Mouse (Mus musculus): ENCODE data around the gene Ly6g6e. TPM values are rescaled to one million over a fixed set of nuclear protein-coding genes. Genes with fewer than 3 reads are reported as not detected.

Gene Ly6g6e
- not detected for total RNA-seq (2023)

DNA sequence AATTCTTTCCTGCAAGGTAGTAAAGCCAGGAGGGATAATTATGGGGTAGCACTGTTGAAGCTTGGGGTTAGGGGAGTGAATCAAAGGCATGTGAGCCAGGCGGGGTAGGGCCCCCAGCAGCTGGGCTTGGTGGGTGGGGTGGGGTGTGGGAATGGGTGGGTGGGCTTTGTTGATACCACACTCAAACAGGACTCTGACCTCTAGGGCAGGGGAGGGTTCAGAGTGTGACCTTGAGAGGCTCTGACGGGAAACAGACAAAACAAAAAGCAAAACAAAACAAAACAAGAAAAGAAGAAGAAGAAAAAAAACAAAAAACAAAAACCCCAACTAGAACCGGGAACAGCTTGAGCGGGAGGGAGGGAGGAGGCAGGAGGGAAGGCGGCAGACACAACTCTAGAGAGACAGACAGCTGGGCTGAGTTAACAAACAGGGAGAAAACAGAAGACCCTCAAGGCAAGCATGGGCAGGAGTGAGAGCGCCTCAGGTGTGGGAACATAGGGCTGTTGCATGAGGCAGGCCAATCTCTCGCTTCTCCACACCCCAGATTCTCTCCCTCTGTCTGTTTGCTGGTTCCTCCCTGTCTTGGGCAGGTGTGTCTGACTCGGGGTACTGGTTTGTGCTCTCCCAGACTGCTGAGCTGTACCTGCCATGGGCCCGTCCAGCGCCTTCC is at the start of gene Ly6g6e:
Gene Ly6g6e, plus strand, starts transcription at position 396 of the 670 bp plus-strand sequence.

DNA sequence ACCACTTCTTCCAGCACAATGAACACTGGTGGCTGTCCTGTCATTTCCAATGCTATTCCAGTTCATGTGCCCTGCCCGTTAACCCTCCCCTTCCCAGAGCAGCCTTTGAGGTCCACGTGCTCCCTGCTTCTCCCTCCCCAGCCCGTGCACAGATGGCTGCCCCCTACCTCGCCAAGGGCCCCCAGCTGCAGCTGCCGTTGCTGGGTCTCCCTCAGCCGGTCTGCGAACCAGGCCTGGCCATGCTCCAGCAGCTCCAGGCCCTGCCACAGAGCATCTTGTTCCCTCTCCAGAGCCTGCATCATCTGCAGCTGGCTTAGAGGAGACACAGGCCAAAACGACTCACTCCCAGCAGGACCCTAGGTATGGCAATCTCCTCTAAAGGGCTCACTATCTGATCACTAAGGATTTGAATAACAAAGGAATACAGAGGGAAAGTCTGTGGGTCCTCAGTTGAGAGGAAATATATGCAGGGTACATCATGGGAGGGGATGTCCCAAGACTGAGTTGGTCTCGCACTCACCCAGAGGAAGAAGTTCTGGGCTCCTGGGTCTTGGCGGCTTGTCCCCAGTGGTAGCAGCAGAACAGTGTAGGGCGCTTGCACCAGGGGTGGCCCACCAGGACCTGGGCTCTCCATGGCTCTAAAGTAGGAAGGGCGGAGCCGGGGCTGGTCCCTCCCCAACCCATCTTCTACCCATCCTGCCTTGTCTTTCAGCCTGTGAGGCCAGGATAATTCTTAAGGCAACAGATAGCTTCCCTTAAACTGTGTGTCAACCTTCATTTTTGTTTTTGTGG is 49.2 kb upstream of the Ly6g6e start, which contains the start of gene Sapcd1:
Gene Sapcd1, minus strand, starts transcription at position 740 of the 792 bp plus-strand sequence.

DNA sequence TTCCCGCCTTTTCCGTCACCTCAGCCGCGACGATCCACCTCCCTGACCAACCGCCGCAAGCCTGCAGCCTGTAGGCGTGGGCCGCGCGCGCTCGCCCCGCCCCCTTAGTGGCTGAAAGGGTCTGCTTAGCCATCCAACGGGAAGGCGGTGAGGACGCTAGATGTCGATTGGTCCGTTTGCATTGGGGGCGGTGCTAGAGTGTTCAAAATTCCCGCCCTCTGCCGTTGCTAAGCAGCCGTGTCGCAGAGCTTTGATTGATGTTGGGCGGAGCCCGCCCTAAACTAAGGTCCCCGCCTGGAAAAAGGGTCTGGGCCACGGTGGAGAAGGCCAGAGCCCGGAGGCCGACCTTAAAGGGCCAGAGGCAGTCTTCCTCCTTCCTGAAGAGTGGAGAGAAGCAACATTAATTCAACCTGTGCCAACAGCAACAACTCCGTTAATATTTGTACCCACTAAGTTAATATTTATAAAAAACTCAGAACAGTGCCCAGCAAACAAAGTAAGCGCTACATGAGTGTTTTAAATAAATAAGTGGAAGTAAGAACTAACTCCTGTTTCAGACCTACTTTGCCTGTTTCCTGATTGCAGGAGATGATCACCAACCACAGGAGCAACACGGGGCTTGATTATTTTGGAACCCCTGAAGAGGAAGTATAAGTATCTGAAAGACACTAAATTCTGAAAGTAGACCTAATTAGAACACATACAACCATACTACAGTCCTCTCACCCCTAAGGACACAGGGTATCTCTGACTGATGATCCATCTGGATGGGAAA is 29.8 kb upstream of the Ly6g6e start, which contains the start of gene Msh5:
Gene Msh5, minus strand, starts transcription at position 65 of the 775 bp plus-strand sequence.

DNA sequence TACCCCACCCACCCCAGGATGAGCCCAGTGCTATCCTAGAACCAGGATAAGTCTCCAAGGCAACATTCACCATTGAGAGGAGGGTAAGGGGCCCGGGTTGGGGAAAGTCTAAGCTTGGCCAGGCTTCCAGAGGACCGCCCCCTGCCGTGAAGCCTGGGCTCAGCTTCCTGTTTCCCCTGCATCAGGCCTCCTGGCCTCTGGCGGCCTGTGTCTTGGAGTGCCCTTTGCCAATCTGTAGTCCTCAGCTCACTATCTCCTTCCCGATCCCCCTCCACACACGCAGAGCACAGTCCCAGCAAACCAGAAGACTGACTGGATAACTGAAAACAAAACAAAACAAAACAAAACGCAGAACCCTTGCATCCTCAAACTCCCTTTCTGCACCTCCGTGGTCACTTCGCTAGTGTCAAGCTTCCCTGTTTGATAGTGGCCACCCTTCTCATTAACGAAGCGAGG is 27.1 kb upstream of the Ly6g6e start, which contains the start of gene Clic1:
Gene Clic1, plus strand, starts transcription at position 406 of the 456 bp plus-strand sequence.

DNA sequence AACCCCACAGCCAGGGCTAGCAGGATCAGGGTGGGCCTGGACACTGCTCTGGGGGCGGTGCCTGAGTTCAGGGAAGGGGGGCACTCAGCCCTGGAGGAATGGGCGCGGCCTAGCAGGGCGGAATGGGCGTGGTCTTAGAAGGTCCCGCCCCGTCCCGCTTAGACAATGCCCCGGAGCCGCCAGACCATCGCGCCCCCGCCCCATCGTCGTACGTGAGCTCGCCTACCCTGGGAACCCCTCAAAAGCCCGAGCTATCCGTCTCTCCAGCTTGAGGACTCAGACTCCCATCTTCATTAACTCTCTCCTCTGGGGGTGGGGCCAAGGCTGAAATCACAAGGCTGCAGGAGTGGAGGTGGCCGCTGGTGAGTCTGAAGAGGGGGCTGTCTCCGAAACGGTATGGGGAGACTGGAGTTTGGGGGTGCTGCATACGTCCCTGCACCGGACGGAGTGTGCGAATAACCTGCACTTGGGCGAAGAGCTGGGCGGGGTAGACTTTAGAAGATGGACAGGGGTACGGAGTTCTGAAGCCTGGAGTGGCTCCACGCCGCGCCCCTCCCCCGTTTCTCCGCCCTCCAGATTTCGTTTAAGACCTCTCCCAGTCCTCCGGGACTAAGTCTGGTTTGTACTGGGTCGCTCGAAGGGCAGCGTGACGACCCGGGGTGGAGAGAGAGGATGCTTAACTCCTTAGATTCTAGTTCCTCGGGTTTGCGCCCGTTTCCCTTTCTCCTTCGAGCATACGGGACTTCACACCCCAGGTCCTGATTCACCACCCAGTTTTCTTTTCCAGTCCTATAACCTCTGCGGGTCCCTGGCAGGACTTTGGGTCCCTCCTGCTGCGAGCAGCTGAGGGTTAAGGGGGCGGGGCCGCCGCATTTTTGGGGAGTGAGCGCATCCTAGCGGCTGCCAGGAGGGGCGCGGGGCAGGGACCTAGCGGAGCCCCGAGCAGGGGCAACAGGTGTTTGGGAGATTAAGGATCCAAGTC is 17.5 kb upstream of the Ly6g6e start, which contains the start of gene Ddah2:
Gene Ddah2, plus strand, starts transcription at position 125 of the 982 bp plus-strand sequence.

DNA sequence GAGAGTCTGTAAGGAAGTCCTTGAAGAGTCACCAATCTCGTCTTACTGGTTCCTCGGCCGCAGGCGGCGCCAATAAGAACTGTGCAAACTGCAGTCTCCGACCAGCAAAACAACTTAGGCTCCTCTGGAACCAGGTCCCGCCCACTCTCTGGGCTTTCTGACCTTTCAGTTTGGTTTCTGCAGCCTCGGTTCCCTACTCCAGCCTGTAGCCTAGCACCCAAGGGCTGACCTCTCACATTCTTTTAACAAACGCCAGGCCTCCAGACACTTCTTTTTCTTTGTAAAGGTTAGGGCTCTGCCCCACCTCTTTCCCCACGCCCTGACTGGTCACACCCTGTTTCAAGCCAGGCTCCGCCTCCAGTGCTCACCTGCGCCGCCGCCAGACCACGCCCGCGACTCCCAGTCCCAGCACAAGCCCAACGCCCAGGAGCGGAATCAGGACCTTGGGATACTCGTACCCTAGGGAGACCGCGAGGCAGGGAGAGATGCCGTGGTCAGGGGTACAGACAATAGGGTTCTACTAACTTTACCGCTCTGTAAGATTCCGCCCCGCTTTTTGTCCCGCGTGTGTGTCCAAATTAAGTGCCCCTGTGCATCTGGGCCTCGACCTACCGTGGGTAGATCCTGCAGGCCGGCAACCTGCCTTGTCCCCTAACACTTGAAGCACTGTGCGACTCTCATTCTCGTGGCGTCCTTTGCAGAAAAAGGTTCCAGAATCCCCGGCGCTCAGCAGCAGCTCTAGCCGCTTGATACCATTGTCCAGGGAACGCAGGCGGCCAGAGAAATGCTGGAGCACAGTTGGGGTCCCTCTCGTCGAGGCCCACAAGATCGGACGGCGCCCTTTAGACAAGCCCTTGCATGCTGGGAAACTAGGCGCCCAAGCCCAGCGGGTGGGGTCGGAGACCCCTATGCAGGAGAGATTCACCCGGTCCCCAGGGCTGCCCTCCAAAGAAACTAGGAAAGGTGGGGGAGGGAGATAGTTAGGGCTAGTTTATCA is 11.5 kb upstream of the Ly6g6e start, which contains the start of gene Ly6g6c:
Gene Ly6g6c, plus strand, starts transcription at position 438 of the 997 bp plus-strand sequence.

DNA sequence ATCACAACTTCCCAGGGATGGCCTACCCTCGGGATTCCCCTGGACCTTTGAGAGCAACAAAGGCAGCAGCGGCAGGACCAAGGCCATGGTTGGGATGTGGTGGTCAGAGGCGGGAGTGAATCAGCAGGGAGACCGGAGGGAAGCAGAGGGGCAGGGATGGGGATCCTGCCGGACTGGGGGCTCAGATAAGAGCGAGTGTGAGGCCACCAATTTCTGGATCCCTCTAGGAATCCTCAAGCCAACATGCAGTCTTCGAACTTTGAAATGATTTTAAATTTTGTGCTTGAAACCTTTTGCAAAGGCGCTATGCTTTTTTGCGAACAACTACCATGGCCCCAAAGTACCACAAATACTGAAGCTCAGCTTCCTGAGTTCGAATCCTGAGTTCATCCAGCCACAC is 10.6 kb upstream of the Ly6g6e start, which contains the start of gene Mpig6b:
Gene Mpig6b, minus strand, starts transcription at position 101 of the 400 bp plus-strand sequence.

DNA sequence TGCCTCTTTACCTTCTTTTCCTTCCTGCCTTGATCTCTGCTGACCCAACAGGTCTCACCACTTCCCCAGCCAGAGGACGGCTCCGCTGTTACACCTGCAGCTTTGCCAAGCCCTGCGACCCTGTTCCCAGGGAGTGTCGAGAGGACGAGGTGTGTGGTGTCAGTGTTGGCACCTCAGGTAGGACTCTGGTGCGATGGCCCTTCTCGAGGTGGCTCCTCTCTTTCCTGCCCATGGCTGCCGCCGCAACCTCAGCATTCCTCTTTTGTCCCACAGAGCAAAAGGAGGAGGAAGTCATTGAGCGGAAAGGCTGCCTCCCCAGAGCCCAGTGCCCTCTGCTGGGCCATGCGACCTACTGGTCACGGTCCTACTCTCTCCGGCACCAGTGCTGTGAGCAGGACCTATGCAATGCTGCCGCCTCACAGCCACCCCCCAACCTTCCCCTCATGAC is 1.1 kb downstream of the Ly6g6e start, which contains the start of gene Ly6g6d:
Gene Ly6g6d, minus strand, starts transcription at position 280 of the 448 bp plus-strand sequence.

DNA sequence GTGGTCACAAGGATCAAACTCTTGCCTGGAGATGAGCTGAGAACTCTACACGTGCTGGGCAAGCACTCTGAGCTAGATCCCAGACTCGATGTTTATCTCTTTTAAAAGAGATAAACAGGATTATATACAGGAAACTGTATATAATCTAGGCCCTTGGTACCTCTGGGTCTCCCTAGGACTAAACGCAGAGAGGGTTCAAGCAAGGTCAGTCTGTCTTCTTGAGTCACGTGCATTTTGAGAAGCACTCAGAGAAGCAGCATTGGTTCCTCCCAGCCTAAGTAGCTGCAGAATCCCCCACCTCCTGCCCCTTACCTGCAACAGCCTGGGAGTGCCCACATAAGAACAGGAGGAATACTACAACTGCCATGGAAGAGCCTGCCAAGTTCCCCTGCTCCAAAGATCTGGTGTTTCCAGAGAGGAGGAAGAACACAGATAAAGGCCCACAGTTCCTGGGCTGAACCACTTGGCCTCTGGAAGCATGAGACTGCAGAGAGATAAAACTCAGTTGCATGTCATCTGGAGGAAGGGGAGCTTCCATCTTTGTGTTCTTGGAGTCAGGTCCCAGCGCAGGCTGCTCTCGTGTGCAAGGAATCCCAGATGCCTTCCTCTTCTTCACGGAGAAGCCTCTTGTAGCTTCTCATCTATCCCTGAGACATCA is 8.6 kb downstream of the Ly6g6e start, which contains the start of gene Ly6g6f:
Gene Ly6g6f, minus strand, starts transcription at position 403 of the 658 bp plus-strand sequence.

DNA sequence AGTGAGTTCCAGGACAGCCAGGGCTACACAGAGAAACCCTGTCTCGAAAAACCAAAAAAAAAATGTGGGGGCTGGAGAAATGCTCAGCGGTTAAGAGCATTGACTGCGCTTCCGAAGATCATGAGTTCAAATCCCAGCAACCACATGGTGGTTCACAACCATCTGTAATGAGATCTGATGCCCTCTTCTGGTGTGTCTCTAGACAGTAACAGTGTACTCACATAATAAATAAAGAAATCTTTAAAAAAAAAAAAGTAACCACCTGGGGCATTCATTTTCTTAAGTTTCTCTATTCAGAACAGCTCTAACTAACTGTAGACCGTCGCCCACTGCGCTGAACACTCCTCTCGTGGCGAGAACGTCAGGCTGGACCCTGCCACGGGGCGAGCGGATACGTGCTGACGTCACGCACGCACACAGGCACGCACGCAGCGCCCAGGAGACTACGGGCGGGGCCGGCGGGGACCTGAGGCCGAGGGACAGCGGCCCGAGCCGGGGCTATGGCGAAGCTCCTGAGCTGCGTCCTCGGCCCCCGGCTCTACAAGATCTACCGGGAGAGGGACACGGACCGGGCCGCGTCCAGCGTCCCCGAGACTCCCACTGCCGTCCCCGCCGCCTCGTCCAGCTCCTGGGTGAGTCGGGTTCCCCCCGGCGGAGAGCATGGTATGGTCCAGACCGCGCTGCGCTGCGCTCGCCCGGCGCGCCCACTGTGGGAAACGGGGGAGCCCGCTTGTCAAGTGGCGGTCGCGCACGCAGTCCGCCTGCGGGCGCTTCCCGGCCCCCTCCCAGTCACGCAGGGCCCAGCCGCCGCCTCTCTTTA is 12.3 kb downstream of the Ly6g6e start, which contains the start of gene Abhd16a:
Gene Abhd16a, plus strand, starts transcription at position 439 of the 820 bp plus-strand sequence.

DNA sequence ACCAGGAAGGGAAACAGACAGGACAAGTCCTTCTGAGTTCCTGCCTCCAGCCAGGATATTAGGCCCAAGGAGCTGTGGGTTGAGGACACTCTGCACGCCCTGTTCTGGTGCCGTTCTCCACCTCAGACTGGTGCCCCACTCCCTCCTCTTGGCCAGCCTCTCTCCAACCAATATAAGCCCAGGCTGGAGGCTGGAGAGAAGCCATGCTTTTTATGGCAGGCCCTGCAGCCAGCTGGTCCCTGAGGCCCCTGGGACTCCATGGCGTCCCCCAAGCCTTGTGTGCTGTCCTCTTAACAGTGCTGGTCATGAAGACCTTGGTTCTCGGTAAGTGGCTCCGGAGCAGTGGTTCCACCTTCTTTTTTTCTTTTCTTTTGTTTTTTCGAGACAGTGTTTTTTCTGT is 31.4 kb downstream of the Ly6g6e start, which contains the start of gene Ly6g5c:
Gene Ly6g5c, plus strand, starts transcription at position 183 of the 400 bp plus-strand sequence.

DNA sequence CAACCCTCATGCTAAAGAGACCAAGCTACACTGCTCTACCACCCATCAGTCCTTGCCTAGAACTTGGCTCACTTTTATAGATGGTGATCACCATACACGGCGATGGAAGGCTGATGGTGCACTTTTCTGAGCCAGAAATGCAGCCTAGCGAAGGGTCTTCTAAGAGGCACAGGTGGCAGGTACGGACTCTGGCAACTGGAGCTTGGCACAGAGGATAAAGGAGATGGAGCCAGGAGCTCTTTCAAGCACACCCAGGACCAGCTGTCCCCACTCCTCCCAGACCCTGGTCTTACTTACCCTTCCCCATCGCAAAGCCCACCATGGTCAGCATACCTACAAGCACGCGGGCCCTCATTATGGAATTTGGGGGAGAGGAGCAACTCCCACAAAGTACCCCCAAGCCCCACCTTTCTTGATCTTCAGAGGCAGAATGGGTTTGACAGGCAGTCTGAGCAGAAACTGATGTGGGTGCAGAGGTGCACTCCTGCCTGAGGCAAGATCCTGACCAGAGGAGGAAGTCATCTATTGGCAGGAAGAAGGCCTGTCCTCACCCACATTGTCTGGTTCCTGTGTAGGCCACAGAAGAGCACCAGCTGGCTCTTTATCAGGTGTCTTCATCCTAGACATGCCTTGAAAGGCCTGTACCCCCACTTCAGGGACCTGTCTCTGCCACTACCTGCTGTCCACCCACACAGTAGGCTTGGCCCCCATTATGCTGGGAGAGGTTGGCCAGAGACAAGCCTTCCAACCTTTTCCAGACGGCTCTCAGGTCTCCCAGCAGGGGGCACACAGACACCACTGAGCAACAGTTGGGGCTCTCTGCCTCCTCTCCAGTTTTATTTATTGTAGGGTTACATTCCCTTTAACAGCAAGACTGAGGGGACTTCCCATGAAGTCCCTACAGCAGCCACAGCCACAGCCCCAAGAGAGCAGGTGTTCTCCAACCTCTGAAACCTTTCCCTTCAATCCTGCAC is 38.6 kb downstream of the Ly6g6e start, which contains the start of gene Ly6g5b:
Gene Ly6g5b, minus strand, starts transcription at position 383 of the 974 bp plus-strand sequence.

DNA sequence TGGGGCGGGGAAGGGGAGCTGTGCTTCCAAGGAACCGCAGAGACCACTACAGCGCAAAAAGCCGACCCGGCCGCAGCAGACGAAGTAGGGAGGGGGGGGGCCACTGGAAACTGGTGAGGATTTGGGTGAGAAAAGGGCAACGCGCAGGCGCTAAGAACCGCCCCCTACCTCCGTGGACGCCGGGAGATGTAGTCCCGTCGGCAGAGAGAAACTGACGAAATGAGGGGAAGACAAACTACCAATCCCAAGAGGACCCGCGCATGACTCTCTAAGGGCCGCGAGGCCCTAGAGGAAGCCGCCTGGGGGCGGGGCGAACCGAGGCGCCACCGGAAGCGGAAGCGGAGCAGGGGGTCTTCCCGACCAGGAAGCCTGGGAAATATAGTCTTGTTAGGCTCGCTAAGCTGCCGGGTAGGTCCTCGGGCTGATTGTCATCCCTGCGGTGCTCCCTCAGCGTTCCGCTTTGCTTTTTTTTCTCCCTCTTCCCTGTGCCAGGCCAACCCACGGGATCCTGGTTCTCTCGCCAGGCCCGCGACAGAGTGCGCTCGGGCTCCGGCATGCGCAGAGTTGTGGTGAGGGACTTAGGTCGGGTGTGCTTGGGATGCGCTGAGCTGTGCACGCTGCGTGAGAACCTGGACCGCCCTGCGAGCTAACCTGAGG is 44.6 kb downstream of the Ly6g6e start, which contains the start of gene Gpank1:
Gene Gpank1, plus strand, starts transcription at position 313 of the 657 bp plus-strand sequence.

DNA sequence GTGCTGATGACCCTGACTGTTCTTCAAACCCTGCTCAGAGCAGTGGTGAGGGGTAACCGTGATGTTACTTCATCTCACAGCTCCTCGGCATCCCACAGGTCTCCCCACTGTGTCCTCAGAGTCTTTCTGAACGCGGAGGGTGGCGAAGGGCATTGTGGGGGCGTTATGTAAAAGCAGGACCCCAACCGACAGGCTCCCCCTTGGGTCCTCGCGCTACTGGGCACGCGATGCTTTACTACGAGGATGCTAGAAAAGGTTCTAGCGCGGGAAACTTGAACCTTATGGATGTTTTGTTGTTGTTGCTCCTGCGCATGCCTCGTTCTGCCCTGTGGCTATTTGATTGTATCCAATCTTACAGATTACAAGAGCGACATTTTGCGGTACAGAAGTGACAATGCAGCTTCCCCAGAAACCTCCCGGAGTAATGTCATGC is 45.2 kb downstream of the Ly6g6e start, which contains the start of gene Csnk2b:
Gene Csnk2b, minus strand, starts transcription at position 183 of the 433 bp plus-strand sequence.

DNA sequence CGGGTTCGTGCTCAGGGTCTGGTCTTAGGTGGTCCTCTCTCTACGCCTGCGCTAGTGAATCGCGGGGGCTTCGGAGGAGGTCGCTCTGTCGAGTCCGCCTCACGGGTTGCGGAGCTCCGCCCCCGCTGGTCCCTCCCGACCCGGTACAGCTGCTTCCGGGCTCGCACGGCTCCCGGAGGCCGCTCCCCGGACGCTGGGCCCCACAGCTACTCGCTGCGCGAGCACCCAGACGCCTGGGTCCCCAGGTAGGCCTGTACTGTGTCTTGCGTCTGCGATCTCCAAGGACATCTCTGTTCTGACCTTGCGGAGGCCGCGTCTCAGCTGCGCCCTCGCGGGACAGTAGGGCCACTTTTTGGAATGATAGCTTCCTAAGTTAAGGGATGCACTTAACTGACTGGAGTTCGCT is 49.5 kb downstream of the Ly6g6e start, which contains the start of gene D17H6S53E:
Gene D17H6S53E, plus strand, starts transcription at position 168 of the 406 bp plus-strand sequence.

